Mouse (Mus musculus) neural tube, embryonic 14.5 days (tissue): ENCODE data around the gene Cep57l1. TPM values are rescaled to one million over a fixed set of nuclear protein-coding genes. Genes with fewer than 3 reads are reported as not detected.

Source experiments
- ATAC-seq: fragments of 200-750 bp; cut with Nextera tagmentation; 2 replicates; pipeline ENCODE4 v1.8.0; 2017; ENCODE audit warnings: low read depth, mild to moderate bottlenecking, moderate TSS enrichment, moderate library complexity
- H3K27ac ChIP-seq: fragments of 300-500 bp; sonication (generic); 2 replicates; pipeline ENCODE4 v1.5.1; 2014; ENCODE audit warnings: low read depth, mild to moderate bottlenecking, control low read depth, low read length, moderate library complexity, mixed read lengths
- H3K27me3 ChIP-seq: fragments of 300-500 bp; sonication (generic); 2 replicates; pipeline ENCODE4 v1.6.1; 2014; ENCODE audit warnings: low read length; ENCODE audit not compliant: control insufficient read depth, insufficient read depth
- H3K36me3 ChIP-seq: fragments of 300-500 bp; sonication (generic); 2 replicates; pipeline ENCODE4 v1.6.1; 2014; ENCODE audit warnings: low read length, mixed read lengths; ENCODE audit not compliant: control insufficient read depth, insufficient read depth
- H3K4me1 ChIP-seq: fragments of 300-500 bp; sonication (generic); 2 replicates; pipeline ENCODE4 v1.6.1; 2014; ENCODE audit warnings: low read length; ENCODE audit not compliant: control insufficient read depth, insufficient read depth
- H3K4me2 ChIP-seq: fragments of 300-500 bp; sonication (generic); 2 replicates; pipeline ENCODE4 v1.6.1; 2014; ENCODE audit warnings: mild to moderate bottlenecking, low read depth, low read length, control low read depth
- H3K4me3 ChIP-seq: fragments of 300-500 bp; sonication (generic); 2 replicates; pipeline ENCODE4 v1.5.1; 2014; ENCODE audit warnings: low read depth, low read length, control low read depth, mixed read lengths
- H3K9ac ChIP-seq: fragments of 300-500 bp; sonication (generic); replicated peaks from 2 replicates; pipeline ENCODE4 v1.6.1; 2014; ENCODE audit warnings: low read depth, mild to moderate bottlenecking, control low read depth, low read length, mixed read lengths
- H3K9me3 ChIP-seq: fragments of 300-500 bp; sonication (generic); 2 replicates; pipeline ENCODE4 v1.6.1; 2016; ENCODE audit warnings: low read length; ENCODE audit not compliant: control insufficient read depth
- WGBS: fragments of 180-500 bp; shearing (Covaris S2); extraction: QIAGEN DNeasy Blood & Tissue Kit; methylation state at CpG from one replicate; pipeline ENCODE4 v1.1.7; 2014; 5-methylcytosine and 5-hydroxymethylcytosine counted together
- polyA plus RNA-seq: library from polyadenylated mRNA; unstranded; fragments of >200 nt; fragmentation: Nextera tagmentation; extraction: Ambion mirVana; gene quantifications from 2 replicates; pipeline ENCODE4 v1.2.1, GENCODE M21; 2014

Gene Cep57l1
- polyA plus RNA-seq, result 15.7 and 15.8 TPM in 2 replicates

DNA sequence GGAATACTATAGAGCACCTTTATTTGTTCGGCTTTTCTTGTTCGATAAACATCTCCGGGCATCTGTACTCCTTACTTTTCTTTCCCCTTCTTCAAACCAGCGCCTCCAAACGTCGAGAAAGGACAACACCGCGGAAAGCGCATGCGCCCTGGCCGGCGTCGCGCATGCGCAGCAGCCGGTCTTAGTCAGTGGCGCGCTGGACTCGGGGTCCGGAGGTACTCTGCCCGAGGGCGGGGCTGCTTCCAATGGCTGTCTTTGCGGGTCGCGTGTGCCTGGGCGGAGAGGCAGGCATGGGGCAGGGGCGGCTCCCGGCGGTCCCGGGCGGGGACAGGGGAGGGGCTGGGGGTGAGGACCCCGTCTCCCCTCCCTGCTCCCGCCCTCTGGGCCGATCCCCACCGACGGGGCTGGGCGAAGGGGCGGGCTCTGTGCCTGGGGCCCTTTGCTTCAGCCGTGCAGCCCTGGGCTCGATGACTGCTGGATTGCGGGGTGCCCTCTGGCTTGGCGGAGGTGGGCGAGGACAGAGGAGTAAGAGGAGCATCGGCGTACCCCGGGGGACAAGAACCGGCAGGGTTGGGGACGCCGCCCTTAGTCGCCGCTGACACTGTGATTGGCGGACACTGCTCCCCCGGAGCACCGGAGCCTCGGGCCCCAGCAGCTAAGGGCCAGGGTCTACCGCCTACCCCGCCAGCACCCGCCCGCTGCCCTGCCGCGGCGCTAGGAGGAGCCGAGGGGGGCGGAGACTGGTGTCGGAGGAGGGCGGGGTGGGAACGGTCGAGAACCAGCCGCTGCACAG lies at the start of gene Cep57l1, which contains the start of gene Sesn1:
TSS of gene Cep57l1 (minus strand) at position 101 of the 793 bp plus-strand sequence.
TSS of gene Sesn1 (plus strand) at position 165 of the 793 bp plus-strand sequence.
- Histone ChIP-seq H3K27ac (peak within 1 kb of the TSS; percentile 91), H3K4me3 (peak within 1 kb of the TSS; percentile 80), H3K9ac (peak within 1 kb of the TSS; percentile 75), H3K4me2 (peak within 1 kb of the TSS; percentile 92), H3K9me3 (no peaks in the 10 kb centered on the region), H3K27me3 (no peaks in the 10 kb centered on the region; the same call in 1 of the 2 replicates), H3K4me1 (peaks cover 32% of the 10 kb centered on the region), H3K36me3 (no peaks in the 10 kb centered on the region)
- under 1% methylated on average over 69 of the region's 69 CpGs for WGBS
- peak; percentile 96 for ATAC-seq

DNA sequence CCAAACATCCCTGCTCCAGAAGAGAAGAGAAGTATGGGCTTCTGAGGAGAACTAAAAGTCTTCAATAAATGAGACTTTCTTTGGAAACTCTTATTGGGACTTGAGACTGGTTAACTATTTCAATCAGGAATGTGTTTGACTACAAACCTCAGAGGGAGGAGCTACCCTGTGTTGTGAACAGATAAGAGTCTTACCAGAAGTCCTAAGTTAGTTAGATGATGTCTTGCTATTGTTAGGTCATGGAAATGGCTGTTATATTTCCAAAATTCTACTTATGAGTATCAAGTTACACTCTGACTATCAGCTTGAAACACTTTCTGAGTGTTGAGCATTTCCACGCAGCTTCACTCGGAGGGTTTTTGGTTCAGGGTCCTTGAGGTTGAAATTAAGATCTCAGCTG lies 39.0 kb upstream of the Cep57l1 start:
- no peaks in the 10 kb centered on the region for H3K27me3 ChIP-seq
- H3K9ac ChIP-seq, result no peak overlapping the region
- H3K27ac ChIP-seq, result no peak overlapping the region
- no peak for ATAC-seq
- no peak overlapping the region for H3K4me3 ChIP-seq
- H3K36me3 ChIP-seq, result no peaks in the 10 kb centered on the region
- H3K4me1 ChIP-seq, result no peaks in the 10 kb centered on the region
- H3K9me3 ChIP-seq, result no peaks in the 10 kb centered on the region
- no peak overlapping the region for H3K4me2 ChIP-seq
- 90% methylated on average over 2 of the region's 2 CpGs for WGBS

DNA sequence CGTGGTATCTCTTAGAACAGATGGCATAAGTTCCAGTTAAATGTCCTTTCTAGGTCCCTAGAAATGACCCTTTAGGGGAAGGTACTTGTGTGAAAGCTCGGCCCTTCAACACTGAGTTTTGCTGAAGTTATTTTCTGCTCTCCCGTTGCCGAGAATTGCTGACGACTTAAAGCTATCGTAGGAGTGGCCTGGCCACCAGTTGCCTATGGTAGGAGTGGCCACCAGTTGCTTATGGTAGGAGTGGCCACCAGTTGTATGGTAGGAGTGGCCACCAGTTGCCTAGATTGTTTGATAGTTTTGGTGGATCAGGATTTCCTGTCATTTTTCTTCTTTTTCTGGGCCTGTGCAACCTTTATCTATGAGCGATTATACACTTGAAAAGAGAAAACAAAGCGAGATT lies 38.1 kb upstream of the Cep57l1 start:
- WGBS, result 98% methylated on average over 8 of the region's 8 CpGs
- ATAC-seq, result no peak
- no peak overlapping the region for H3K4me2 ChIP-seq
- H3K36me3 ChIP-seq, result no peaks in the 10 kb centered on the region
- H3K9ac ChIP-seq, result no peak overlapping the region
- H3K27ac ChIP-seq, result no peak overlapping the region
- H3K27me3 ChIP-seq, result no peaks in the 10 kb centered on the region
- no peaks in the 10 kb centered on the region for H3K4me1 ChIP-seq
- H3K4me3 ChIP-seq, result no peak overlapping the region
- no peaks in the 10 kb centered on the region for H3K9me3 ChIP-seq

DNA sequence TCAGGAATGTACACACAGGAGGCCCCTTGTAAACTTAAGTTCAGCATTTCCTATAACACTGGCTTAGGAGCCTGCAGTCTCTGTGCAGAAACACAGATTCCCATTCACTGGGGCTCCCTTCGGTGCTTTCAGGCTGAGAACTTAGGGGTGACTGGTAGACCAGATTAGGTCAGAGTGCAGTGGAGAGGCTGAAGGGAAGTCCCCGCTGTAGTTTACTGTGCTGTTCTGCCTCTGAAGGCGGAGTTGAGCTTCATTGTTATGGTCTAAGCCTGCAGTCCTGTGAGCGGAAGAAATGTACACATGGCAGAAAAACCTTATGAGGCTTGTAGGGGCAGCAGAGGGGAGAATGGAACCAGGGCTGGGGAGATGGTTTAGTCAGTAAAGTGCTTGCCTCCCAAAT lies 29.2 kb upstream of the Cep57l1 start:
- ATAC-seq, result no peak
- H3K4me3 ChIP-seq, result no peak overlapping the region
- no peaks in the 10 kb centered on the region for H3K4me1 ChIP-seq
- H3K4me2 ChIP-seq, result no peak overlapping the region
- 89% methylated on average over 4 of the region's 4 CpGs for WGBS
- H3K27ac ChIP-seq, result no peak overlapping the region
- no peak overlapping the region for H3K9ac ChIP-seq
- no peaks in the 10 kb centered on the region for H3K9me3 ChIP-seq
- no peaks in the 10 kb centered on the region for H3K27me3 ChIP-seq
- H3K36me3 ChIP-seq, result no peaks in the 10 kb centered on the region

DNA sequence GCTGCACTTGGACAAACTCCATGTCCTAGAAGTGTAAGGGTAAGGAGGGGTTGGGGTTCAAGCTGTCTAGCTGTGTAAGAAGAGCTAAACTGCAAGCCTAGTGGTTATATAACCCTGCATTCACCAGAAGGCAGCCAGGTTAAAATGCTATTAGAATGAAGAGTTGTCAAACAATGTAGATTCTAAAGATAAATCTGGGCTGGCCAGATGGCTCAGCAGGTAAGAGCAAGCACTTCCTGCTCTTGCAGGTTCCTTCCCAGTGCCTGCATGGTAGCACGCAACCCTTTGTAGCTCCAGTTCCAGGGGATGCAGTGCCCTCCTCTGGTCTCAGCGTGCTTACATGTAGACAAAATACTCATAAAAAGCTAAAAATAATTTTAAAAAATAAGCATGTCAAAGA lies 24.5 kb upstream of the Cep57l1 start:
- WGBS, result 91% methylated on average over 2 of the region's 2 CpGs

DNA sequence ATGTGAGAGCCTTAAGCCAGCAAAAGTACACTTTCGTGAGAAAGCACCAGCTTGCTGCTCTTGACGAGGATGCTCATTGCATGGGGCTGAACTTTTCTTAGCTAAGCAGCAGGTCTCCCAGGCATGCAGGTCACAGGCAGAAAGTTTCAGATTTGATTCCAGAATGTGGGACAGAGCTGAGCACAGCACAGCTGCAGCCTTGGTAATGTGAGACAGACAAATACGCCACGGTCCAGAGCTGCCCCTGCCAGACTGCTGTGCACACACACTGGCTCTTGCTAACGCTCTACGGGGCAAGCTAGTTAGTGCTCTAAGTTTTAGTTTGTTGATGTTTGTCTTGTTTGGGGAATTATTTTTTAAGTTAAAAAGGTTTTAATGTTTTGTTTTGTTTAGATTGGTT lies 22.5 kb upstream of the Cep57l1 start:
- Histone ChIP-seq H3K4me3 (no peak overlapping the region), H3K4me1 (no peaks in the 10 kb centered on the region), H3K9me3 (no peaks in the 10 kb centered on the region), H3K27me3 (no peaks in the 10 kb centered on the region), H3K27ac (no peak overlapping the region), H3K36me3 (no peaks in the 10 kb centered on the region), H3K9ac (no peak overlapping the region), H3K4me2 (no peak overlapping the region)
- ATAC-seq, result no peak
- 78% methylated on average over 6 of the region's 6 CpGs for WGBS

More for the DNA sequence above, 24.5 kb upstream of the Cep57l1 start:
- H3K4me2 ChIP-seq, result no peak overlapping the region
- H3K9me3 ChIP-seq, result no peaks in the 10 kb centered on the region
- H3K4me3 ChIP-seq, result no peak overlapping the region
- no peak overlapping the region for H3K9ac ChIP-seq
- H3K27ac ChIP-seq, result no peak overlapping the region
- H3K27me3 ChIP-seq, result no peaks in the 10 kb centered on the region
- ATAC-seq, result no peak
- H3K4me1 ChIP-seq, result no peaks in the 10 kb centered on the region
- H3K36me3 ChIP-seq, result no peaks in the 10 kb centered on the region

DNA sequence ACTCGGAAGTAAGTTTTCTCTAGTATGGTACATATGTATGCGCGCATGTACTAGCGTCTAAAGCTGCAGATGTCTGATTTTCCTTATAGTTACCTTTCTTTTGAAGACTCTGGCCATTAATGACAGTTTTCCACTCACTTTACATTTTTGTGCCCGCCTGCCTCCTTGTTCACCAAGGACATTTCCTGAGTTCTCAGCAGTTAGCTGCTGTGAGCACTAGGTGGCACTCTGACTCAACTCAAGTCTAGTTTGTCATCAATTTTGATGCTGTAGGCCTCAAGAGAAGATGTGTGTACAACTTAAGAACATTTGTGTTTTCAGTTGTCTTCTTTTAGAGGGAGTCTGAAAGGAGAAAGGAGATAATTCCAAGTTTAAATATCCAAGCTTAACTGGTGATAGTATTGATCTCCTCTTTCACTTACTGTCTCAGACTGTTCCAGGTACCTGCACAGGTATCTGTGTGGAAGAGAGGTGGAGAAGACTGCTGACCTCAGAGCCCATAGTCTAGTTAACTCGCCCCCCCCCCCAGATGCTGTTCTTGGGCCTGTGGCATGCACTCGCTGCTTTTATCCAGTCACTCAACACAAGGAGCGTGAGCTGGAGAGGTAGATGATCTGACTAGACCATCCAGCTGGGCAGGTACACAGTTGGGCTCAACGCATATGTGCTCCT lies 21.3 kb upstream of the Cep57l1 start:
- Histone ChIP-seq H3K27ac (no peak overlapping the region), H3K27me3 (no peaks in the 10 kb centered on the region), H3K4me3 (no peak overlapping the region), H3K9ac (no peak overlapping the region), H3K4me1 (no peaks in the 10 kb centered on the region), H3K36me3 (no peaks in the 10 kb centered on the region), H3K9me3 (no peaks in the 10 kb centered on the region), H3K4me2 (no peak overlapping the region)
- ATAC-seq, result peak; percentile 41; the same call in 1 of the 2 replicates
- WGBS, result 50% methylated on average over 9 of the region's 9 CpGs

DNA sequence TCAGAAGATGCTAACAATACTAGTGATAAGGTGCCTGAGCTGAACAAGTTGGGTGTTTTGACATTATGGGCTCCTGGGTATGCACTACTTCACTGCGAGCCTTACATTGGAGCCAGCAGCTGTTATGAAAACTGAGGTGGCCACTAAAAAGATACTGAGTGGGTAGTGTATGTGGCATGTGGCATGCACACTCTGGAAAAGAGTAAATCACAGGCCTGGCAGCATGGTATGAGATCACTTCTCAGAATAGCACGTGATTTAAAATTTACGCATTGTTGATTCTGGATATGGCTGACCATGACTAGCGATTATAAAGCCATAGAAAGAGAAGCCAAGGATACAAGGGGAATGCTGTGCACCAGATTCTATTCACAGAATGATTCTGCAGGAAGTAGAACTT lies 20.8 kb upstream of the Cep57l1 start:
- no peaks in the 10 kb centered on the region for H3K9me3 ChIP-seq
- WGBS, result 64% methylated on average over 4 of the region's 4 CpGs
- ATAC-seq, result no peak

DNA sequence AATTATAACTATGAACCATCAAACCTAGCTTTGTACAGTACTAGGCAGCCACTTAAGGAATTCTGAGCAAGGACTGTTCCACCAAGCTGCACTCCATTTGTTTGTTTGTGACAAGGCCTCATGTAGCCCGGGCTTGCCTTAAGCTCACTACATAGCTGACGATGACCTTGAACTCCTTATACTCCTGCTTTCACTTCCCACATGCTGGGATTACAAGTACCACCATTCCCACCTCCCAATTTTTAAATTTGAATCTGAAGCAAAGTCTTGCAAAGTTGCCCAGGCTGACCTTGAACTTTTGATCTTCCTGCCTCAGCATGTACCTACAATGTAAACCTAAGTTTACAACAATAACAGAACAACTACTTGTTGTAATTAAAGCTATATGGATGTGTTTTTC lies 20.3 kb upstream of the Cep57l1 start:
- 98% methylated on average over 2 of the region's 2 CpGs for WGBS
- H3K36me3 ChIP-seq, result no peaks in the 10 kb centered on the region

More for the DNA sequence above, 20.8 kb upstream of the Cep57l1 start:
- H3K27me3 ChIP-seq, result no peaks in the 10 kb centered on the region
- no peaks in the 10 kb centered on the region for H3K36me3 ChIP-seq
- H3K9ac ChIP-seq, result no peak overlapping the region
- no peak overlapping the region for H3K4me3 ChIP-seq
- no peak overlapping the region for H3K27ac ChIP-seq
- no peak overlapping the region for H3K4me2 ChIP-seq
- H3K4me1 ChIP-seq, result no peaks in the 10 kb centered on the region

More for the DNA sequence above, 20.3 kb upstream of the Cep57l1 start:
- H3K4me1 ChIP-seq, result no peaks in the 10 kb centered on the region
- H3K27me3 ChIP-seq, result no peaks in the 10 kb centered on the region
- no peaks in the 10 kb centered on the region for H3K9me3 ChIP-seq
- ATAC-seq, result no peak
- H3K9ac ChIP-seq, result no peak overlapping the region
- no peak overlapping the region for H3K27ac ChIP-seq
- H3K4me3 ChIP-seq, result no peak overlapping the region
- no peak overlapping the region for H3K4me2 ChIP-seq
